Mouse (Mus musculus) left cerebral cortex, postnatal 36 days (tissue): ENCODE data around the gene Platr17. TPM values are rescaled to one million over a fixed set of nuclear protein-coding genes. Genes with fewer than 3 reads are reported as not detected.
A peak's percentile ranks its signal among the peaks of the same experiment; 100 is the strongest.
"Not testable (repeated sequence)": the region's sequence is repeated elsewhere in the genome, so short reads cannot be mapped to it uniquely, and the experiment has no call there.

ENCODE experiments used
- DNase-seq, 2 experiments: peaks; one replicate each; pipeline ENCODE4 v3.0.0; 2021 to 2022; ENCODE audit warnings: low spot score in 2 of 2, mixed read lengths in 1 of 2
- intact Hi-C: fragments of 180-260 bp; cut with DNase I; formaldehyde crosslinking; loops from one replicate; pipeline ENCODE4 v1.15.1; 2025
- total RNA-seq, 2 experiments: library from RNA; stranded (reverse); gene quantifications; 2 replicates each; pipeline ENCODE4 v1.2.3; 2021

The Platr17 gene
- total RNA-seq: under 1 TPM; 0.70 to 0.96 TPM

DNA sequence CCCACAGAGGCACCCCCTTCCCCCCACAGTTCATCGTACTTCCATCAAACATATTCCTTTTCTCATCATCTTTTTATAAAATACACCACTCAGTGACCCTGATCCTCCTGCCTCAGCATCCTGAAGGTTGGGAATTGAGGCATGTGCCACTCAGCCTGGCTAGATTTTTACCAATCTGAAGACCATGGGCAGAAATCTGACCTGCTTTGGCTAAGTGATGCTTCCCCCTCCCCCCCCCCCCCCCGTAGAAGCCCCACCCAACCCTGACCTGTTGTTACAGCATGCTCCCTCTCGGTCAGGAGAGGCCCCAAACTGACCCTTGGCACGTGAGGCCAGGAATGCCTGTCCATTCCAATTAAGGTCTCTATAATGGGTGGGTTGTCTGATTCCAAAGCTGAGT, at the start of gene Platr17:
Platr17 (plus strand) TSS at position 301 of the 400 bp plus-strand sequence.
- intact Hi-C loops, DNase-seq: not testable (repeated sequence)

- no peak for DNase-seq
- intact Hi-C loops: no loop called here
Measured at GRCm38 (mm10) chr17:33857816-33858215, 47.1 kb upstream of the Platr17 start.

DNA sequence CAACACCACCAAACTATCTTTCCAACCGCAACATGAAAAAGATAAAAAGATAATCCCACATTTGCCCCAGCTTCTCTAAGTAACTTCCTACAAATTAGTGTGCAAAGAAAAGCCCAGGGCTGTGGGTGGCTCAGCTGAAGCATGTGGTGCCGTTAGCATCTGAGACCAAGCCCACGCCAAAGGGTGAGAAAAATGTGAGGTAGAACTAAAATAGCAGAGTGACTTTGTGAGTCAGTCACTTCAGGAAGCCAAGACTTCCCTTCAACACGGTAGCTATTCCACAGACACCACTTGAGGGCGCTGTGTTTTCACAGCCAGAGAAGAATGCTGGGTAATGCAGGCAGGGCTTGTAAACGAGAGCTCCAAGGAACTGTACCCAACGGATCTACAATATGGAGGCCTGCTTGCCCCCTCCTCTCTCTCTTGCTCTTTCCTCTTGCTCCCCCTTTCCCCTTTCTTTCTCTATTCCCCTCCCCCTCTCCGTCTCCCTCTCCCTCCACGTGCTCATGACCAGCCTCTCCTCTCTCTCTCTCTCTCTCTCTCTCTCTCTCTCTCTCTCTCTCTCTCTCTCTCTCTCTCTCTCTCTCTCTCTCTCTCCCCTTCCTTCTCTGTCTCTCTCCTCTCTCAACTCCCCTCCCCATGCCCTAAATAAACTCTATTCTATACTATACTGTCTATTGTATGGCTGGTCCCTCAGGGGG, 39.5 kb upstream of the Platr17 start:
- intact Hi-C loops: no loop called here

GRCm38 (mm10) chr17:33873537-33873936, 31.4 kb upstream of the Platr17 start, which contains the start of gene Gm7029:
TSS of gene Gm7029 (plus strand) at chr17:33873837.
- intact Hi-C loops, DNase-seq: not testable (repeated sequence)

More for the DNA sequence above, 39.5 kb upstream of the Platr17 start:
- DNase-seq: peak; percentile 79 to 81

DNA sequence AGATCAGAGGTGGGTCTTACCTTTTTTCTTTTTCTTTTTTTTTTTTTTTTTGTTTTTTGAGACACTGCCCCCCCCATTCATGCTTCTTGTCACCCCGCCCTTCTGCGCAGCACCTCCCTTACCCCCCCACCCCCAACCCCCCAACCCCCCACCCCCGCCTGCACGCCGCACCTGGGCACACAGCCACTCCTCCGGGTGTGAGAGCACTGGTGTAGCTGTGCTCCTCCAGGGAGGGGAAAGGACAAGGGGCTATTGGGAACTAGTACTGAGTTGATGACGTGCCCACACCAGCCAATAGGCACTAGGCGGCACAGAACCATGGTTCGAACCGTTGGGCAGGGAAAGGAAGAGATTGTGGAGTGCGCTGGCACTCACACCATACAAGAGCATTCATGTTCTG, 30.5 kb upstream of the Platr17 start:
- no peak for DNase-seq
- intact Hi-C loops: no loop called here

DNA sequence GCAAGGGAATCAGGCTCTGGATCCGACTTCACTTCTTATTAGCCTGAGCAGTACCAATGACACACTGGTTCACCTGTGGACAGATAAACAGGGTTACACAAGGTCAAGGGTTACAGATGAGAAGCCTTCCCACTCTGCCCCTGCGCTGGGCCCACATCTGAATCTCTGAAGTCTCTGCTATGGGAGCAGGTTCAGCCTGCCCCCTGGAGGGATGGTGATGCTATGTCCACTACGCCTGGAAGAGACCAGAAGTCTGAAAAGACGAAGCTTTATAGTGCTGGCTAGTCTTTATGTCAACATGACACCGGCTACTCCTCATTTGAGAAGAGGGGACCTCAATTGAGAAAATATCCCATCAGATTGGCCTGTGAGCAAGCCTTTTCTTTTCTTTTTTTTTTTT, 29.1 kb upstream of the Platr17 start:
- DNase-seq, intact Hi-C loops: not testable (repeated sequence)

GRCm38 (mm10) chr17:33884320-33884719, 20.6 kb upstream of the Platr17 start:
- intact Hi-C loops, DNase-seq: not testable (repeated sequence)

GRCm38 (mm10) chr17:33887802-33888201, 17.1 kb upstream of the Platr17 start:
- DNase-seq, intact Hi-C loops: not testable (repeated sequence)

DNA sequence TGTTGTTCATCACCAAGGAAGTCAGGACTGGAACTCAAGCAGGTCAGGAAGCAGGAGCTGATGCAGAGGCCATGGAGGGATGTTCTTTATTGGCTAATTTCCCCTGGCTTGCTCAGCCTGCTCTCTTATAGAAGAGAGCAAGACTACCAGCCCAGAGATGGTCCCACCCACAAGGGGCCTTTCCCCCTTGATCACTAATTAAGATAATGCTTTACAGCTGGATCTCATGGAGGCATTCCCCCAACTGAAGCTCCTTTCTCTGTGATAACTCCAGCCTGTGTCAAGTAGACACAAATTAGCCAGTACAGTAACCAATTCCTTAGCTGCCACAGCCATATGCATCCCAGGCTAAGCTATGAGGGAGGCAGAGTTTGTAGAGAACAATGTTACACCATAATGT, 16.7 kb upstream of the Platr17 start:
- DNase-seq, intact Hi-C loops: not testable (repeated sequence)

GRCm38 (mm10) chr17:33889941-33890532, 14.9 kb upstream of the Platr17 start:
- intact Hi-C loops, DNase-seq: not testable (repeated sequence)

DNA sequence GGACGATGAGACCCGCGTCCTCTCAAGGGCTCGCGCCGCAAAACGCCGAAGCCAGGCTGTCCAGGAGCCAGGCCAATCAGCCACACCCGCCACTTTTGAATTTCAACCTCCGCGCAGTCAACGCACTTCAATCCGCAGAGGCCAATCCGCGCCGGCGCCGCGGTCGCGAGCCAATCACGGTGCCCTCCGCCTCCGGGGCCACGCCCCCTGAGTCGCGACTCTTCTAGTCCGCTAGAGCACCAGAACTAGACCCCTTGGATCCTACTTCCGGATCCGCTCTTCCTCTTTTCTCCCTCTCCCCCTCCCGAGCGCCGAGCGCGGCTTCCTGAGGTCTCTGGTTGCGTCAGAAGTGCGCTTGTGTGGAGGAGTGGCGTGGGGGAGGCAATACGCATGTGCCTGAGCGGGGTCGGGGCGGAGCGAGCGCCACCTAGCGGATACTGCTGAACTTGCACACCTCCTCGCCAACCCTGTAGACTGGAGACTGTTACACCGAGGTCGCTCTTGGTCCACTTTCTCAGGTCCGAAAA, 14.3 kb upstream of the Platr17 start, which contains the start of gene Kifc1:
Kifc1 (minus strand) TSS at position 129 of the 527 bp plus-strand sequence.
- peak; percentile 99 to 100 for DNase-seq

DNA sequence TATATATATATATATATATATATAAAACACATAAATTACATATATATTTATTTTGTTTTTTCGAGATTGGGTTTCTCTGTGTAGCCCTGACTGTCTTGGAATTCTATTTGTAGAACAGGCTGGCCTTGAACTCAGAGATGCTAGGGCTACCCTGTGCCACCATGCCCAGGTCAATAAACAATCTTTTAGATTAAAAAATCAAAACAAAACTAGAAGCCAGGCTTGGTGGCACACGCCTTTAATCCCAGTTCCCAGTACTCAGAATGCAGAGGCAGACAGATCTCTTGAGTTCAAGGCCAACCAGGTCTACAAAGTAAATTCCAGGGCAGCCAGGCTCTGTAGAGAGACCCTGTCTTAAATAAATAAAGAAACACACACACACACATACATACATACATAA, 13.6 kb upstream of the Platr17 start:
- no peak for DNase-seq
- intact Hi-C loops: no loop called here

More for the DNA sequence above, 14.3 kb upstream of the Platr17 start, which contains the start of gene Kifc1:
- intact Hi-C loops: no loop called here

DNA sequence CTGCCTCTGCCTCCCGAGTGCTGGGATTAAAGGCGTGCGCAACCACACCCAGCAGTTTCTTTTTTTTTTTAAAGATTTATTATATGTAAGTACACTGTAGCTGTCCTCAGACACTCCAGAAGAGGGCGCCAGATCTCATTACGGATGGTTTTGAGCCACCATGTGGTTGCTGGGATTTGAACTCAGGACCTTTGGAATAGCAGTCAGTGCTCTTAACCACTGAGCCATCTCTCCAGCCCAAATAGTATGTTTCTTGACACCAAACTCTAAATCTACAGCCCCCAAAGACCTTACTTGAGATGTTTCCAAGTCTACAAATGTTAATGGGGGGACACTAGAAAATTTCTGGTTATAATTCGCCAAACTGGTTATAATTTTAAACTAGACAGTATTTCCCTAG, 13.0 kb upstream of the Platr17 start:
- intact Hi-C loops: not testable (repeated sequence)

DNA sequence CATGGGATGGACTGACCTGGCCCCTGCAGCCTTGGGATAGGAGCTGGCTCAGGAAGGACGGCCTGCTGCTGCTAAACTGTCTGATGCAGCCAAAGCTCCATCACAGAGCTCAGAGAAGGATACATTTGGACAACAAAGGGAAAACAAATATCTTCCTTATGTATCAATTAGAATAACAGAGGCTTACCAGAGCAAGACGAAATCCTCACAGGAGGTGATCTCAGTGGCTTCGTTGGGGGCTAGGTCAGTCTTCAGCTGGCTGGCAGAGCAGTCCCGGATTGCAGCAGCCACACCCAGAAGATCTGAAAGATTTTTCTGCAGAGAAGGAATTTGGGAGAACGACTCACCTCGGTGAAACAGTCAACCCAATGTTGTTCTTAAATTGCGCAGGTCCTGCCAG, 12.5 kb upstream of the Platr17 start:
- DNase-seq: no peak
- intact Hi-C loops: no loop called here

More for the DNA sequence above, 13.0 kb upstream of the Platr17 start:
- DNase-seq: not testable (repeated sequence)

GRCm38 (mm10) chr17:33893011-33893410, 11.9 kb upstream of the Platr17 start:
- intact Hi-C loops, DNase-seq: not testable (repeated sequence)

DNA sequence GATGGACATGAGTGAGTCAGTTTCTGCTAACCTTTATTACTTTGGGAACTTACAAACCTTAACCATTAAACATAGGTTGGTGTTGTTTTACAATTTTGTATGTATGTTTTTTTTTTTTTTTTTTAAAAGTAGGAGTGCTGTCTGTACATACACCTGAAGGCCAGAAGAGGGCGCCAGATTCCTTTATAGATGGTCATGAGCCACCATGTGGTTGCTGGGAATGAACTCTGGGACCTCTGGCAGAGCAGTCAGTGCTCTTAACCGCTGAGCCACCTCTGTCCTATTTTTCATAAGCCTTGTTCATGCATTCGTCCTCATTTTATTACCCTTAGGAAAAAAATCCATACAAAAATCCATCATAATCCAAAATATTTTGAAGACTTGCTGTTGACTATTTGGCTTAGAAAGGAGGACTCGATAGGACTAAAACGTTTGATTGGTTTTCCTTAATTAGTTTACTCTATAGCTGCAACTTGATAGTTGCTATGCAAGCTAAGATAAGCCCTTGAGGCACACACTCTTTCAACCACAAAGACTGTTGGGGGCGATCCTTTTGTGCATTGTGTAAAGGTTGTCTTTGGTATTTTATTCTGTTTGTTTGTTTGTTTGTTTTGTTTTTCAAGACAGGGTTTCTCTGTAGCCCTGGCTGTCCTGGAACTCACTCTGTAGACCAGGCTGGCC, 7.7 kb upstream of the Platr17 start:
- intact Hi-C loops: loop anchor here (2.0 kb wide), 1 partner anchor 24 kb away; no protein-coding TSS in a partner anchor
- no peak for DNase-seq

DNA sequence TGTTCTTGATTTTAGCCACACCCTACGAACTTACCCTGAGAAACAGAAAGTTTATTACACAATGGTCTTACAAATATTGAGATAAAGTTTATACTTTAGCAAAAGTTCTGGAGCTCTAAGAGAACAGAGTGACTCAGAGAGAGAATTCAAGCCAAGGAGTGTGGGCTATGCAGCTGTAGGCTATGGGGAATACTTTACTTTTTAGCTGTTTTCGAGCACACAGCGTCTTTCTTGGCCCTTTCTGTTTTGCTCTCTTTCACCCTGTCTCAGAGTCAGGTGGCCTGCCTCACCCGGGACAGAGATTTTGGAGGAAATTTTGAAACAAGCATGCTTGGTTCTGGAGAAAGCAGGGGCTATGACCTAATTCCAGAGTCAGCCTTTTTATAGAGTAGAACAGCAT, 6.7 kb upstream of the Platr17 start:
- DNase-seq, intact Hi-C loops: not testable (repeated sequence)

DNA sequence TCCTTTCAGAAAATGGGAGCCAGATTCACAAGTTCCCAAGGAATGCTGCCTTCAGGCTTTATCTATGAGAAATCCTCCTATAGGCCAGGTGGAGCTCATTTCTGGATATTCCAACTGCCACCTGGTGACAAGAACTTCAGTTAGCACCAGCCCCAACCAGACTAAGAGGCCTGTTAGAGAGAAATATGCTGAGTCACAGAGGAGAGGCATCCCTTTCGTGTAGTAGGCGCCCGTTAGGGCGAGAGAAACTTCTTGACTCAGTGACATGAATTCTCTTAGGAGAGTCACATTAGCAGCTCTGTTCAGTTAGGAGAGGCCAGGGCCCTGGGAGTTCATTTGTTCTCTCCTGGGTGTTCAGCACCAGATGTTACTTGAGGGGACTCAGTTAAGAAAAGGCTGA, 5.3 kb upstream of the Platr17 start:
- no peak for DNase-seq

DNA sequence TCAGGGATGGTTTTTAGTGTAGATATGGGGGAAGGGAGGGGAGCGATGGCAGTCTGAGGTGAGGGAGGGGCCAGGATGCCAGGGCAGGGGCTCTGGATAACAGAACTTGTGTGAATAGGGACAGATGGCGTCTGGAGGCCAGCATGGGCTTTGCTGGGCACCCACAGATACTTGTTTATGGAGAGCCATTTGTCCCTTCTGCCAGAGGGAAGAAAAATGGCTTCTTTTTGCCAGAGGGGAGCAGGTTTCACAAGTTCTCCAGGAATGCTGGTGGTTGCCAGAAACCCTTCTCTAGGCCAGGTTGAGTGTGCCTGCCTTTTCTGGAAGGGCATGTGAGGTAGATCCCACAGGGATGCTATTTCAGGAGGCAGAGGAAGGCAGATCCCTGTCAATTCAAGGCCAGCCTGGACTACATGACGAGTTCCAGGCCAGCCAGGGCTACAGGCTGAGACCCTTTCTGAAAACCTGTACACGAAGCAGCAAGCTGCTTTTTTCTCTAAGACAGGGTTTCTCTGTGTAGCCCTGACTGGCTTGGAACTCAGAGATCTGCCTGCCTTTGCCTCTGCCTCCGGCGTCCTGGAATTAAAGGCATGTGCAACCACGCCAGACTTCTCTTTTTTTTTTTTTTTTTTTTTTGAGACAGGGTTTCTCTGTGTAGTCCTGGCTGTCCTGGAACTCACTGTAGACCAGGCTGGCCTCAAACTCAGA, 4.5 kb upstream of the Platr17 start:
- intact Hi-C loops: no loop called here
- DNase-seq: no peak

More for the DNA sequence above, 5.3 kb upstream of the Platr17 start:
- intact Hi-C loops: no loop called here

- DNase-seq: no peak
- intact Hi-C loops: no loop called here
Measured at GRCm38 (mm10) chr17:33900989-33901314, 4.0 kb upstream of the Platr17 start.
